Mouse (Mus musculus): Measurements from ENCODE around the gene Dbi.

GRCm38 (mm10) chr1:120154232-120154631 lies 33.4 kb upstream of the Dbi start:
- peak; percentile 57 for TF ChIP-seq CTCF (IDR thresholded peaks at IDR 0.05; ENCODE audit: low read depth, low read length)
- no peak for TF ChIP-seq POLR2A (IDR thresholded peaks at IDR 0.05; ENCODE audit: insufficient read depth, low read length)
- TF ChIP-seq EP300 (IDR thresholded peaks at IDR 0.05; ENCODE audit: insufficient read depth, low read depth, low read length): no peak
